Mouse (Mus musculus): Measurements from ENCODE around the gene Tnfrsf8.
"Not testable (repeated sequence)": the region's sequence is repeated elsewhere in the genome, so short reads cannot be mapped to it uniquely, and the experiment has no call there.

Tnfrsf8 gene

DNA sequence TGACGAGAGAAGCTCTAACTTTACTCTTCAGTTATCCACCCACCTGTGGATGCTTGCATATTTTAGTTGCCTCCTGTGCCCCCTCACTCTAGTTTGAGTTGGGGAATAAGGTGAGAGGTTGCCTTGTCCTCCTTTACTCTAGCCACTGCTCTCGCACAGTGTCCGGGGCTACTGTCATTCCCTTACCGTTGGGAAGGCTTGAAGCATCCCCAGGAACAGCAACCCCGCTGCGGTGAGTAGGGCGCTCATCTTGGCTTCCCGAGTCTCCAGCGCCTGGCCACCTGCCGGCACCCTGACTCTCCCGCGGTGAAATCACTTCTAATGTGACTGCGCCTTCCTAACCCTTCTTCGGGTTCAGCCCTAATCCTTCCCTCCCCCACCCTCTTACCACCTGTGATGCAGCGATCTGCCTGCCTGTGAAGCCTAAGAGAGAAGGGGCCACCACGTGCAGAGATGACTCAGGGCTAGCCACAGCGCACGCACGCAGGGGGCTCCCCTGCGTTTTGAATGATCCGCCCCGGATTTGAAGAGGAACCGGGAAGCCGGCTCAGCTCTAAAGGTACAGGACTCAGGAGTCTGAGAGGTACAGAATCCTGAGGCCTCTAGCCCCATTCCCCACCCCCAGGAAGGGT is at the start of gene Tnfrsf8:
Tnfrsf8 (minus strand) TSS at position 329 of the 632 bp plus-strand sequence.
- no peak for DNase-seq

- DNase-seq: not testable (repeated sequence)
Measured at GRCm38 (mm10) chr4:145361635-145362034, 46.7 kb upstream of the Tnfrsf8 start.

GRCm38 (mm10) chr4:145361065-145361464 is 46.1 kb upstream of the Tnfrsf8 start:
- DNase-seq: no peak

DNA sequence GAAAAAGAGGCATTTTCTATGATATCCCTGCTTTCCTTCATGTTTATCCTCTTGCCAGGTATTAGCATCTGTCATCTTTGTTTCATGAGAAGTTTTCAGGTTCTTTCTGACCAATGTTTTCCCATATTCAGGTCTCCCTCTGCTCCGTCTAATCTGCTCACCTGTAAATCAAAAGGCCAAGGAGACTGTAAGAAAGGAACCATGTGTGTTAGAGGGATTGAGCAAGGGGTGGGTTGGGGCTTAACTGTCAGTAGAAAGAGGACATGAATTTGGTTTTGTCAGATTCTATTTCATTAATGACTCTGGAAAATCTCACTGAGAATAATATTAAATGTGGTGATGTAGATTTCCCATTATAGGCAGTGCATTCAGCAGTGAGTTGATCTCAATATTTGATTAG is 45.6 kb upstream of the Tnfrsf8 start:
- no peak for DNase-seq

GRCm38 (mm10) chr4:145356234-145356633 is 41.3 kb upstream of the Tnfrsf8 start:
- DNase-seq: no peak

DNA sequence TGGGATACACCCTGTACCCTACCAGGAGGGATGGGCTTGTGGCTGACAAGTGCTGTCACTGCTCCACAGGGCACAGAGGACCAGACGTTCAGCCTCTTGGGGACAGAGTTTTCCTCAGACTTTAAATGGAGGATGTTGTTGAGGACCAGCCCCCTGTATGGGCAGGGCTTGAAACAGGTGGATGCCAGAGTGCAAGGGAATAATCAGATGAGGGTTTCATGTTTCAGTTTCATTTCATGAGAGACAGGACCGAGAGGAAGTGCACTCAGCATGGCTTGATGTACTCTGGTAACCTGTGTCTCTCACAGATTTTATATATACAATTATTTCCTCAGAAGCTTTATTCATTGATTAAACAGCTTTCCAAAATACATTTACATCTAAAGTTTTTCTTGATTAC is 38.9 kb upstream of the Tnfrsf8 start:
- no peak for DNase-seq

DNA sequence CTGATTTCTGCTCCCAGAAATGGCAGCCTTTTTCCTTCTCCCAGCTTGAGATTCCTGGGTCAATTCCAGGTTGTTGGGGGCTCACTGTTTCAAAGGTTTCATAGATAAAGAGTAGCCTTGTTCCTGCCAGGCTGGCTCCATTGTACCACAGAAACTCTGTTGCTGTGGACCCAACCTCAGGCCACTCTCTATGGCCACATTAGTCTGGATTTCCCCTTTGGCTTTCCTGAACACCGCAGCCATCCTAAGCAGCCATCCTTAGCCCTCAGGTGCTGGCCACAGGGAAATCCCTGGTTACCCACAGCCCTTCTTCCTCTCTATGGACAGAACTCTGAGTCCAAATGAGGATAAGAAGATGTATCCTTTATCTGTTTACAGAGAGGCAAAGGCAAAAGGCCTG is 30.0 kb upstream of the Tnfrsf8 start:
- DNase-seq: no peak

- no peak for DNase-seq
Measured at GRCm38 (mm10) chr4:145341879-145342809, 27.2 kb upstream of the Tnfrsf8 start.

DNA sequence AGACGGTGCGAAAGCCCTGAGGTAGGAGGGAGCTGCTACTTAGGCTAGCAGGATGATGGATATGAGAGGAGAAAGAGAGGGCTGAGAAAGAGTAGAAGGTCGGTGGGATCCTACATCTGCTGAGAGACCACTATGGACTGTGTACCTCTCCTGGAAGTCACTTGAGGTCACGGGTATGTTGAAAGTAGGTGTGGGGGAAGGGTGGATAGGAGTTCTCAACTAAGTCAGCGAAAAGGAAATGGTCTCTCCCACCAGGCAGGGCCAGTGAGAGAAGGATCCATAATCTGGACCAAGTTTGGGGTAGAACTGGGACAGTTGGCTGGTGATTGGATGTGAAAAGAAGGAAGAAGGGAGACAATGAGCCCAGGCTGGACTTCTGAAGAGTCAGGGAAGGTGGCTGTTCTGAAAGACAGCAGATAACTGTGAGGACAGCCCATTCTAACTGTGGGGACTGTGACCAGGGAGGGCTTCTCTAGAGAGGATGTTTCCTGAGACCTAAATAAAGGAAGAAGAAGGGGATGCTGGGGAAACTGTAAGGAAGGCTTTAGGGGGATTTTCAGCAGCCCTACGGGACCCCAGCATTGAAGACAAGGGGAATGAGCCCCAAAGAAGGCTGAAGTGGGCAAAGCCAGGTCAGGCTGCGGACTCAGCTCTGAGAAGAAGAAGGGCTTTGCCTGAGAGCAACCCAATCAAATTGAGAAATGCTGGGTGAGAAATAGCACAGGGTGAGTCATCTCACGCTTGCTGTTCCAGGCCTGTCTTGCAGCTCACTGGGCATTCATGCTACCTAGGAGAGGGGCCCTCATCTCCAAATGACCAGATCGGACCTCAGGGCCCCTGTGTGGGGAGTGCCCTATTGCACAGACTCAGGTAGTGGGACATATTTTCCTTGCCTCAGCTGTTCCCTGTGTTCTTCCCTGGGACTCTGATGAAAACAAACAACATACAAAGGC is 23.2 kb upstream of the Tnfrsf8 start:
- no peak for DNase-seq

DNA sequence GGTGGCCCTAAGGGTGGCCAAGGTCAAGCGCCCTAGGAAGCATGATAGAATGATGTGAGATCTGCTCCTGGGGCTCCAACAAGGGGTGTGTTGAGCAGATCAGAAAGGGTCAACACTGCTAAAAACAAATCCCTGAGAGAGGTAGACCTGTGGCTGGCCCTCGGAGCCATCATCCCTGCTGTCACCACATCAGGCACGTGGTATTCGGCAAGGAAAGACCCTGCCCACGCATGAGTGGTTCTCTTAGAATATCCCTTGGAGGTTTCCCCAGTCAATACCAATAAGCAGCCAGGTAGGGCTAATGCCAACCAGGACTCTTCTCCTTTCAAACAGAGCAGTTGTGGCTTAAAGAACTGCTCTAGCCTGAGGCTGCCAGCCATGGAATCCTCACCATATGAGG is 21.6 kb upstream of the Tnfrsf8 start:
- DNase-seq: no peak

DNA sequence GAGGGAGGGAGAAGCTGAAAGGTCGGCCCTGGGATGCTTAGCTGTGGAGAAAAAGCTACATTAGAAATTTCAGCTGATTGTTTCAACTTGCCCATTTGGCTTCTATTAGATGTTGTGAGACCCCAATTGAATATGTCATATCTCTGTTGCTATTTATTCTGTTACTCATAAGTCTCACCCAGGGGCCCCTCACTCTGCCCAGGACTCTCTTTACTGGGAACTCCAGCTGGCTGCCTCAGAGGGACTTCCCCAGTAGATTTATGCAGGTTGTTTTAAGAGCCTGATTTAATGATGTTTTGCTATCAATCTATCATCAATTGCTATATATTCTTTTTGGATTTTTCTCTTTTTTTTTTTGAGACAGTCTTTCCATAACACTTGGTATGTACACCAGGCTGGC is 21.1 kb upstream of the Tnfrsf8 start:
- DNase-seq: no peak

DNA sequence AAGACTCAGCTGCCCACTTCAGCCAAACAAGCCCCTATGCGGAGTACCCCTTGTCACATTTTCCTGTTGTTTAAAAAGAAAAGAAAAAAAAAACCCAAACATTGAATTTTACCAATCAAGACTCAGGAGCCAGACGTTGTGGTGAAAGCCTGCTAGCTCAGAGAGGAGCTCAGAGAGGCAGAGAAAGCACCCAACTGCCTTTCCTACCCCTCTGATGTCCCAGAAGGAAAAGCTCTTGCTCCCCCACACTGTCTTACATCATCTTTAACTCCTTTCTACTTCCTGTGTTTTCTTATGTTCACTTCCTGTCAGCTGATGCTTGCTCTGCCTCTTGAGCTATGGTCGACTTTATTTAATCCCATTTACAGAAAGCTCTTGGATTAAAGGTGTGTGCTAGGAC is 8.7 kb upstream of the Tnfrsf8 start:
- no peak for DNase-seq

- no peak for DNase-seq
Measured at GRCm38 (mm10) chr4:145322995-145323627, 8.1 kb upstream of the Tnfrsf8 start.

DNA sequence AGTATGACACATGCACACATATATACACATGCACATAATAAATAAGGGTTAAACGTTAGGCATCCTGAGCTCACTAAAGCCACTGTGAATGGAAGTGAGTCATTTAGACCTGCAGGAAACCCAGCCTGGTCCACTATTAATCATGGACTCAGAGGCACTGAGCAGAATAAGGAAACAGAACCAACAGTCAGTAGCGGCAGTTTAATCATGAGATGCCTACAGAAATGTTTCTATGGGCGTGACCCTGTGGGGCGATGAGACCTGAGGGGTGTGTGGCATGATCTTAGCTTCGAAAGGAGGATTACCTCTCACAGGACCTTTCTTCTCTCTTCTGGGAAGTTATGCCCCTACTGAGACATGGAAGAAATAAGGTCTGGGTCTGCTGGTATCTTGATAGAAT is 7.2 kb upstream of the Tnfrsf8 start:
- no peak for DNase-seq

DNA sequence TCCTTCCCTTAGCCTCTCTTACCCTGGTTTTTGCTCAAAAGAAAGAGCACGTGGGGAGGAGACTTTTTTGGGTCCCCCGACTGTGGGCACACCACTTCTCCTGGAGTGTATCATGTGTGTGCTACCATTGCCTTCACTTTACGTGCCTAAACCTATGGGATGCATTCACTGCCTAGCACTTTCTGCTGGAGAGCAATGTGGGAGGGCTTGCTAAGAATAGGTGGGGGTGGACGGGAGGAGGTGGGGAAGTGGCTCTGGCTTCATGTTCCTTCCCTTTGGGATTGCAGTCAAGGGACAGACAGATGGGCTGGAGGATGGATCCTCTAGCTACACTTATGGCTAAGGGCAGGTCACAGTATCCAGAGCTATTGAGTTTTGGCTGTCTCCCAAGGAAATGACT is 5.7 kb upstream of the Tnfrsf8 start:
- DNase-seq: no peak

GRCm38 (mm10) chr4:145319274-145320226 is 4.6 kb upstream of the Tnfrsf8 start:
- no peak for DNase-seq

DNA sequence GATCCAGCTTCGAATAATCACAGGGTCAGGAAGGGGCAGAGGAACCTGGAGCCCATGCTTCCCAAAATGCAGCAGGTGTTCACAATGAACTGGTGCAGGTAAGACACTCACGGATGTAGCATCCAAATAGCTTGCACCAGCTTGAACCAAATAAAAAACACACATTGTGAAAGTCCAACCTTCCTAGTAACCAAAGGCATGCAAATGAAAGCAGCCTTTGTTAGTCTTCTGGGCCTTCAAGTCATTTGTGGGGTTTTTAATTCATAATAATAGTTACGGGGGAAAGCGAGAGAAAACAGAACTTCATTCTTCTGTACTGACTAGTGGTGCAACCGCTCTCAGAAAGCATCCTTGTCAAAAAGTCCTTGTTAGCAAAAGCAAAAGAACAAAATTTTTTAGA is 1.7 kb upstream of the Tnfrsf8 start:
- DNase-seq: no peak

DNA sequence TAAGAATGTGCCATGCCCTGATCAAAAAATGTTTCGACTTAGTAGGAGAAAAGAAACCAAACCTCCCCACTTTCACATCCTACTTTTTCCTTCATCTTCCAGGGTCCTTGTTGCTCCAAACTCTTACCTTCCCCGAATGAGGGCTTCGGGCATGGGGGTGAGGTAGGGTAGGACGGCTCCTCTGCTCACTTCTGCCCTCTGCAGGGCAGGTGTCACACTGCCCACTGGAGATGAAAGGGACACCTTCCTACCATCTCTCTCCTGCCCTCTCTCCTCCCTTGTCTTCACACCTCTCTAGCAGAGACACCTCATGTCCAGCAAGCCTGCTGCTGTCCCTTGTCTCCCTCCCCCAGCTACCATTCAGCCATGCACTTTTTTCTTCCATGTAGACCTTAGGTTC is 998 bp downstream of the Tnfrsf8 start:
- no peak for DNase-seq

GRCm38 (mm10) chr4:145313256-145313655 is 1.7 kb downstream of the Tnfrsf8 start:
- DNase-seq: no peak

DNA sequence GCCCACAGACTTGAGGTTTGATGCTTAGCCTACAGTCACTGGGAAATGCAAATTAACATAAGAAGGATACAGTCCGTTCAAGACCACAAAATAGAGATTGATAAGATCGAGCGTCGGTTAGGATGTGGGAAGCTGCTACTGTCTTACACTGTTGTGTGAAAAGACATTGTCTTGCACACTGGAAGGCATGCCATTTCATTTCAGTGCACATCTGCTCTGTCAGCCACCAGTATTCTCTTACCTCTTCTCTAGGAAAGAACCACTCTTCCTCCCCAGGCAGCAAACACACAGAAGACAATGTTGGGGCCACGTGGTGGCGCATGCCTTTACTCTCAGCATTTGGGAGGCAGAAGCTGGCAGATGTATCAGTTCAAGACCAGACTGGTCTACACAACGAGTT is 2.4 kb downstream of the Tnfrsf8 start:
- no peak for DNase-seq

DNA sequence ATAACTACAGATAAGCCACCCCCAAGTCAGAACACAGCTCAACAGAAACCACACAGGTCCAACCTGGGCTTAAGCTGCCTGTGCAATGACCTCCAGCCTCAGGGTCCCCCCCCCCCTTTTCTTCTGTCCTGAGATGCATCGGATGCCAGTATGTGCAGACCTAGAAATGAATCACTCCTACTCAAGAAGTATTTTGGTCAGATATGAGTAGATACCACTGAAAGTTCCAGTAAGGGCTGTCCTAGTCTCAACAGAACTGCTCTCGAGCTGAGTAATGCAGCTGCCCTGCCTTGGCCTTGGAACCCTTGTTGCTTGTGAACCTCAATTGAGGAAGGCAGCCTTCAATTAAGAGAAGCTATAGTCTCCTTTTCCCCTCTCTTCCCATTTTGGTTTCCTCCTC is 4.1 kb downstream of the Tnfrsf8 start:
- no peak for DNase-seq

DNA sequence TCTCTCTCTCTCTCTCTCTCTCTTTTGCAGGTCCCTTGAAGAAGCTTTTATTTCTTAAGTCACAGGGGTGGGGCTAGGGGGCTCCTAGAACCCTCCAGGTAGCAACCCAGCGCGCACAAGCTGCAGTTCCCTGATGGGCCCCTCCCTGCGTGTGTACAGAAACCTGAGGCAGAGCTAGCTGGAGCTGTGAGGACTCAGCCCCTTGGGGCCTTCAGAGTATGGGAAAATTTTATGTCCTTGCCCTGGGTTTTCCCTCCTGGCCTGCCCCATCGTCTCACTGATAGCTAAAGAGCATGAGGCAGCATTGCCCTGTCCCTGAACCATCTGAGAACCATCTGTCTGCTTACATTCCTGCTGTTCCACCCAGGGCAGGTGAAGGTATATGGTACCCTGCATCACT is 8.5 kb downstream of the Tnfrsf8 start:
- DNase-seq: no peak

All from cerebellum, adult 11-12 months (tissue).